In genomic region chr3:134694893-134695292, GRCm38 (mm10) we compare ENCODE assay signal across 23 mouse cellular contexts.
A peak's percentile ranks its signal among the peaks of the same experiment; 100 is the strongest.
DNase-seq lines count a peak whose midpoint lies in the region; ATAC-seq lines count a peak whose summit lies in the region.
"Had no signal": no experiment of that assay in that cellular context is flagged by ENCODE, and none has a peak within 500 bp of the region (broad histone marks: within the 10 kb centered on the region; RNA-seq: fewer than 3 reads in every experiment).

No protein-coding gene starts in this region.

- H3K4me2 ChIP-seq in hindbrain, embryonic 11.5 days (replicated peaks; ENCODE audit: low read depth, low read length): no peak overlapping the region
- no peak overlapping the region for H3K4me2 ChIP-seq in hindbrain, embryonic 13.5 days
- H3K4me2 ChIP-seq: embryonic facial prominence, embryonic 12.5 days; heart, embryonic 13.5 days; liver, embryonic 13.5 days; lung, embryonic 14.5 days had no signal

- H3K4me1 ChIP-seq in hindbrain, embryonic 11.5 days (replicated peaks; ENCODE audit: control insufficient read depth, insufficient read depth, low read length): no peaks in the 10 kb centered on the region
- H3K4me1 ChIP-seq in hindbrain, embryonic 10.5 days (replicated peaks): no peaks in the 10 kb centered on the region
- H3K4me1 ChIP-seq in hindbrain, embryonic 13.5 days (replicated peaks): no peaks in the 10 kb centered on the region
- H3K4me1 ChIP-seq: embryonic facial prominence, embryonic 12.5 days; heart, embryonic 13.5 days; liver, embryonic 13.5 days; megakaryocyte, embryonic 14.5 days had no signal

- H3K27me3 ChIP-seq in hindbrain, embryonic 11.5 days (ENCODE audit: control insufficient read depth, insufficient read depth, low read length): no peaks in the 10 kb centered on the region
- no peaks in the 10 kb centered on the region for H3K27me3 ChIP-seq in hindbrain, embryonic 10.5 days (ENCODE audit: insufficient read depth, poor library complexity, severe bottlenecking)
- H3K27me3 ChIP-seq in hindbrain, embryonic 13.5 days: no peaks in the 10 kb centered on the region
- H3K27me3 ChIP-seq: embryonic facial prominence, embryonic 12.5 days; heart, embryonic 13.5 days; liver, embryonic 13.5 days; megakaryocyte, embryonic 14.5 days had no signal

- no peaks in the 10 kb centered on the region for H3K36me3 ChIP-seq in hindbrain, embryonic 11.5 days (ENCODE audit: control insufficient read depth, insufficient read depth, low read length)
- H3K36me3 ChIP-seq in hindbrain, embryonic 10.5 days: no peaks in the 10 kb centered on the region
- no peaks in the 10 kb centered on the region for H3K36me3 ChIP-seq in hindbrain, embryonic 13.5 days
- H3K36me3 ChIP-seq: embryonic facial prominence, embryonic 12.5 days; heart, embryonic 13.5 days; liver, embryonic 13.5 days had no signal

- H3K4me3 ChIP-seq in hindbrain, embryonic 11.5 days (ENCODE audit: low read depth, low read length): no peak overlapping the region
- no peak overlapping the region for H3K4me3 ChIP-seq in hindbrain, embryonic 10.5 days
- H3K4me3 ChIP-seq in hindbrain, embryonic 13.5 days: no peak overlapping the region
- H3K4me3 ChIP-seq: embryonic facial prominence, embryonic 12.5 days; heart, adult 2 months; heart, embryonic 13.5 days; left cerebral cortex, adult 2 months; liver, embryonic 13.5 days; megakaryocyte, embryonic 14.5 days had no signal

- no peak overlapping the region for H3K27ac ChIP-seq in hindbrain, embryonic 11.5 days (ENCODE audit: low read depth, low read length)
- H3K27ac ChIP-seq in hindbrain, embryonic 10.5 days: no peak overlapping the region
- H3K27ac ChIP-seq in hindbrain, embryonic 13.5 days: no peak overlapping the region
- H3K27ac ChIP-seq: embryonic facial prominence, embryonic 12.5 days; heart, adult 2 months; heart, embryonic 13.5 days; kidney, postnatal 0 days; left cerebral cortex, adult 2 months; liver, embryonic 13.5 days had no signal

- no peak overlapping the region for H3K9ac ChIP-seq in hindbrain, embryonic 11.5 days (ENCODE audit: low read depth, low read length)
- H3K9ac ChIP-seq in hindbrain, embryonic 13.5 days: no peak overlapping the region
- H3K9ac ChIP-seq: embryonic facial prominence, embryonic 12.5 days; heart, embryonic 13.5 days; liver, embryonic 13.5 days; lung, embryonic 14.5 days had no signal

- peak; percentile 51; the same call in 1 of the 2 replicates for ATAC-seq in hindbrain, embryonic 11.5 days (ENCODE audit: low FRiP score)
- ATAC-seq in hindbrain, embryonic 13.5 days (ENCODE audit: low FRiP score): peak; percentile 85
- ATAC-seq: inflammation-experienced regulatory T-cells, adult 6 months had no signal

- 91% methylated on average over 2 of the region's 2 CpGs for WGBS in hindbrain, embryonic 11.5 days
- WGBS in hindbrain, embryonic 10.5 days: 93% methylated on average over 2 of the region's 2 CpGs
- WGBS in hindbrain, embryonic 13.5 days: 59% methylated on average over 2 of the region's 2 CpGs

- no peaks in the 10 kb centered on the region for H3K9me3 ChIP-seq in hindbrain, embryonic 11.5 days (ENCODE audit: control insufficient read depth, low read length)
- H3K9me3 ChIP-seq in hindbrain, embryonic 10.5 days: no peaks in the 10 kb centered on the region
- H3K9me3 ChIP-seq in hindbrain, embryonic 13.5 days: no peaks in the 10 kb centered on the region
- H3K9me3 ChIP-seq: embryonic facial prominence, embryonic 12.5 days; heart, embryonic 13.5 days; liver, embryonic 13.5 days had no signal

- DNase-seq in hindbrain, embryonic 11.5 days (ENCODE audit: low spot score): no peak
- no peak for DNase-seq in hindbrain, embryonic 10.5 days (ENCODE audit: low spot score)
- peak; percentile 0 for DNase-seq in brain, adult 2 months (ENCODE audit: low read depth, low spot score)
- peak; percentile 7 for DNase-seq in retina, embryonic 14.5 days (ENCODE audit: low spot score)
- no peak for DNase-seq in ovary, postnatal 36 days (ENCODE audit: low spot score)
- DNase-seq in kidney, postnatal 10 days: no peak
- DNase-seq: adrenal gland, postnatal 36 days; cerebellum, adult 2 months; cerebellum, postnatal 25 days; gastrocnemius, postnatal 25 days; heart, adult 2 months; heart, postnatal 14 days; kidney, adult 2 months; liver, embryonic 13.5 days; lung, embryonic 14.5 days; lung, postnatal 36 days had no signal

Comparison
In these comparisons a context has a peak if more than half of its experiments do, and no peak if none do; other contexts are left out.
1. DNase-seq: peak in brain, adult 2 months (single experiment) and retina, embryonic 14.5 days (single experiment); none in hindbrain, embryonic 11.5 days (single experiment), hindbrain, embryonic 10.5 days (single experiment), ovary, postnatal 36 days (single experiment) and kidney, postnatal 10 days (single experiment).